Mouse (Mus musculus): ENCODE data around the gene Tmem53. TPM values are rescaled to one million over a fixed set of nuclear protein-coding genes. Genes with fewer than 3 reads are reported as not detected.
A peak's percentile ranks its signal among the peaks of the same experiment; 100 is the strongest.

Gene Tmem53
- polyA plus RNA-seq, 1 experiment from 2014 or later, result 6.3 TPM

DNA sequence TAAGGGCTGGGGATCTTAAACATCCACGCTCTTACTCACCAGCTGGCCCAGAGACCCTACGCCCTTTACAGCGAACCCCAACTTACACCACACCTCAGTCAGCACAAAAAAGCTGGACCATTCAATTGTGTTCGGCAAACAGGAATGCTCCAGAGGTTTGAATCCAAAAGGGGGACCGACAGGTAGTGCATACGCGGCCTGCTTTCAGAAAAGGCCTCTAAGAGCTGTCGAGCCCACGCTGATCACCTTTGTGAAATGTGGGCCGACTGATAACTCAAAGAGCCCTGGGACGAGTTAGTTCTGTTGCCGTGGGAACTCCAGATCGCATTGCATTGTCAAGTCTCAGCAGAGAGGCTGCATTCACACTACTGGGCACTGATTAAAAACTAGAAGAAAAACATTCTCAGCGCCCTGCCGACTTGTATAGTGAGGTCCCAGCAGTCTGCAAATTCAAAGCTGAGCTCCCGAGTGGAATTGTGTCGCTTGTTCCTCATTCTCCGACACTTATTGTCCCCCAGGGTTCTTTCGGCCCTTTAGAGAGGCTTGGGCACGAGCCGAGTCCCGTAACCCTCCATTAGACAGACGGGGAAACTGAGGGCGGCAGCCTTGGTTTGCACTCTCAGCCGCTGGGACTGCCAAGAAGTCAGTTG lies 36.7 kb downstream of the Tmem53 start:
- Histone ChIP-seq H3K9me3 (replicated peaks) (no peaks in the 10 kb centered on the region), H3K27me3 (replicated peaks) (0 out of 2 replicates have a peak, but pooled peaks cover 7% of the 10 kb centered on the region), H3K4me3 (replicated peaks) (peak overlapping the region; percentile 64), H3K4me1 (peaks cover 44% of the 10 kb centered on the region), H3K4me2 (peak overlapping the region; percentile 69), H3K36me3 (peaks cover 28% of the 10 kb centered on the region; the same call in 1 of the 2 replicates), H3K27ac (replicated peaks) (peak overlapping the region; percentile 90), H3K9ac (replicated peaks) (peak overlapping the region; percentile 65)
- peak; percentile 7; the same call in 1 of the 2 replicates for ATAC-seq (ENCODE audit: low FRiP score)
- 18% methylated on average over 25 of the region's 25 CpGs for WGBS

DNA sequence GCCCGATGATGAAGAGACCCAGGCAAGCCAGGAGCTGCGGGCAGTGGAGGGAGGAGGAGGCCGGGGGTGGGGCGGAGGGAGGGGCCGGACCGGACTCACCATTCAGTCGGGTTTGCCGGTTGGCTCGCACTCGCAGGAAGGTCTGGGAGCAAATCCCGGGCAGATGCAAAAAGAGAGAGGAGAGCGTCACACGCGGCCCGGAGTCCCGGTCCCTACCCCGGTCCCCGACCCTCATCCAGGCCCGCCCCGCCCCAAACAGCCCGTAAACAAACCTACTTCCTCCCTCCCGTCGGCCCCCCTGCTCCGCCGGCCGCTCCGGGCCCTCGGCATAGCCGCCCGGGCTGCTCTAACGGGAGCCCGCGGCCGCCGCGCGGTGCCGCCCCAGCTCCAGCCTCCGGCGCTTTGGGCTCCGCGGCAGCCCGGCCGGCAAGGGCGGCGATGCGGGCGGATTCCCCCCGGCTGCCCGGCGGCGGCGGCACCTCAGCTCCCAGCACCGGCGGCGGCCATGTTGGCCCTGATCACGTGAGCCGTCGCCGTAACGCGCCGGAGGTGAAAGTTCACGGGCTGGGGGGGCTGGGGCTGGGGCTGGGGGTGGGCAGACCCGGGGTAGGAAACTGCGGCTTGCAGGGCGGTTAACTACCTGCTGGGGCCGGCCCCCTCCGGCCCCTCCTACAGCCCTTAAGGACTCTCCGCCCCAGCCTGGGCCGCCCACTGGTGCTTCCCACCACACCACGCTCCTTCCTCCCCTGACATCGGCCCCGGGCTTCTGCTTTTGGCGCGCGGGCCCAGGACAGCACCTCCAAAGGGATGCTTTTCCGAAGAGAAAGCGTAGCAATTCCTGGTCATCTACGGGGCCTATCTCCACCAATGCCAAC lies 37.4 kb downstream of the Tmem53 start:
- Histone ChIP-seq H3K4me1 (peaks cover 36% of the 10 kb centered on the region), H3K27me3 (replicated peaks) (0 out of 2 replicates have a peak, but pooled peaks cover 7% of the 10 kb centered on the region), H3K27ac (replicated peaks) (peak overlapping the region; percentile 90), H3K36me3 (peaks cover 25% of the 10 kb centered on the region; the same call in 1 of the 2 replicates), H3K9me3 (replicated peaks) (no peaks in the 10 kb centered on the region), H3K4me2 (peak overlapping the region; percentile 69), H3K9ac (replicated peaks) (peak overlapping the region; percentile 65), H3K4me3 (replicated peaks) (peak overlapping the region; percentile 64)
- WGBS, result under 1% methylated on average over 62 of the region's 80 CpGs
- peak; percentile 87 for ATAC-seq (ENCODE audit: low FRiP score)

DNA sequence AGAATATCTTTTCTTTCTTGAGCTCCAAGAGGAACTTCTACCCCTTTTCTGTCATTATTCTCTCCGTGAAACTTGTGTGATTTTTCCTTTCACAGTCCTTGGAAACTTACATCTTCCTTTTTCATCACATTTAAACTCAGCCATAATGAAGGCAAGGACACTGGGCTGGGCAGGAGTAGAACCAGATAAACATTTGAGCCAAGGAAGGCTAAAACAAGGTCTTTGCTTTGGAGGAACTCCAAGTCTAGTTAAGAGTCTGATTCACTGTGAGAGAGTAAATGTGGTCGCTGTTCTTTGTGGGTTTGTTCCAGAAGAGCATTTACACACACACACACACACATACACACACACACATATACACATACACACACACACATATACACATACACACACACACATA lies 39.9 kb downstream of the Tmem53 start:
- no peak overlapping the region for H3K27ac ChIP-seq (replicated peaks)
- ATAC-seq (ENCODE audit: low FRiP score), result no peak
- no peak overlapping the region for H3K4me3 ChIP-seq (replicated peaks)
- H3K27me3 ChIP-seq (replicated peaks), result 0 out of 2 replicates have a peak, but pooled peaks cover 8% of the 10 kb centered on the region
- WGBS, result 84% methylated on average over 2 of the region's 2 CpGs
- peaks cover 21% of the 10 kb centered on the region for H3K4me1 ChIP-seq
- no peaks in the 10 kb centered on the region for H3K36me3 ChIP-seq
- no peaks in the 10 kb centered on the region for H3K9me3 ChIP-seq (replicated peaks)
- no peak overlapping the region for H3K9ac ChIP-seq (replicated peaks)
- H3K4me2 ChIP-seq, result no peak overlapping the region

DNA sequence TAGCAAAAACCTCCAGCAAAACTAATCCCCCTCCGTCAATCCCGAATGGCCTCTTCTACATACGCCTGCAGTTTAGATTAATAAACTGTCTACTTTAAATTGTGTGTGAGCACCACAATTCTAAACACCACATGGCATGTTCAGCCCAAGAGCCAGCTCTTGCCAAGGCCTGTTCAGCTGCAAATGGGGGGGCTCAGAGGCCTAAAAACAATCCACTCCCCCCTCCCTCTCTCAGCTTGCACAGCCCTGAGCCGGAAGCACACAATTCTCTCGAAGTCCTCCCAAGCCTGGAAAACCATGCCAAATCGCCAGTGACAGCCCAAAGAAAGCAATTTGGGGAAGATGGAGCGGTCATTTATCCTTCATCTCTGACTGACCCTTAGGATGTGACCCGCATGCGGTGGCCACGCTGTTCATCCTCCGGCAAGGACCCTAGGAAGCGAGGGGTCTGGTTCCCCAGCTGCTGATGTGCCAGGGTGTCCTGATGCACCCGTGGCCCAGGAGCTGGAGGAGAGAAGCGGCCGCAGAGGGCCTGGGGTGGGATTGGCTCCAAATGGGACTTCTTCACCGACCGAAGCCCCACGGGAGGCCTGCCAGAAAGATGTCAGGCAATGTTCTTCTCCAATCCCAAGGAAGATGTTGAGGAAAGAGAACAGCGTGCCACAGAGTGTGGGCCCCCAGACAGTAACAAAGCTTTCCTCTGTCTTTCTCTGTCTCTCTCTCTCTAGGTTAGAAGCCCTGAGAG lies 45.3 kb downstream of the Tmem53 start:
- 65% methylated on average over 19 of the region's 19 CpGs for WGBS
- no peak overlapping the region for H3K9ac ChIP-seq (replicated peaks)
- no peak overlapping the region for H3K27ac ChIP-seq (replicated peaks)

DNA sequence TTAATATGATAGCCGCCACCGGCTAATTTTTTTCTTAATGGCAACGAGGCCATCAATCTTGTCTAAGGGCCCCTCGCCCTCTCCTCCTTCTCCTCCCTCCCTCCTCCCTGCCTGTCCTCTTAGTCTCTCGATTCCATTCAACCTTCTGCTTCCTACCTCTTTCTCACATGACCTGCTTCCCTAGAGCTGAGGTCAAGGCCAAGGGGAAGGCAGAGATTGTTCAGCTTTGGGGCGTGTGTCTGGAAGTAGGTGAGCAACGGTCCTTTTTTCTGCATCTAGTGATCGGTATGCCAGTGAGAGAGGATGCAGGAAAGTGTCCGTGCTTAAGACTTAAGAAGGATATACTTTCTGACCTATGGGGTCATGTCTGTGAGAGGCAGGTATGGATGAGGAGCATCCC lies 46.1 kb downstream of the Tmem53 start:
- no peak for ATAC-seq (ENCODE audit: low FRiP score)
- H3K9me3 ChIP-seq (replicated peaks), result no peaks in the 10 kb centered on the region
- no peak overlapping the region for H3K9ac ChIP-seq (replicated peaks)
- H3K4me2 ChIP-seq, result no peak overlapping the region
- H3K4me1 ChIP-seq, result peaks cover 19% of the 10 kb centered on the region
- peaks cover 36% of the 10 kb centered on the region for H3K27me3 ChIP-seq (replicated peaks)
- WGBS, result 63% methylated on average over 9 of the region's 9 CpGs
- H3K27ac ChIP-seq (replicated peaks), result no peak overlapping the region
- no peaks in the 10 kb centered on the region for H3K36me3 ChIP-seq
- H3K4me3 ChIP-seq (replicated peaks), result no peak overlapping the region

More for the DNA sequence above, 45.3 kb downstream of the Tmem53 start:
- no peaks in the 10 kb centered on the region for H3K36me3 ChIP-seq
- peaks cover 11% of the 10 kb centered on the region for H3K4me1 ChIP-seq
- peaks cover 30% of the 10 kb centered on the region for H3K27me3 ChIP-seq (replicated peaks)
- H3K9me3 ChIP-seq (replicated peaks), result no peaks in the 10 kb centered on the region
- H3K4me2 ChIP-seq, result no peak overlapping the region
- ATAC-seq (ENCODE audit: low FRiP score), result no peak
- H3K4me3 ChIP-seq (replicated peaks), result no peak overlapping the region

DNA sequence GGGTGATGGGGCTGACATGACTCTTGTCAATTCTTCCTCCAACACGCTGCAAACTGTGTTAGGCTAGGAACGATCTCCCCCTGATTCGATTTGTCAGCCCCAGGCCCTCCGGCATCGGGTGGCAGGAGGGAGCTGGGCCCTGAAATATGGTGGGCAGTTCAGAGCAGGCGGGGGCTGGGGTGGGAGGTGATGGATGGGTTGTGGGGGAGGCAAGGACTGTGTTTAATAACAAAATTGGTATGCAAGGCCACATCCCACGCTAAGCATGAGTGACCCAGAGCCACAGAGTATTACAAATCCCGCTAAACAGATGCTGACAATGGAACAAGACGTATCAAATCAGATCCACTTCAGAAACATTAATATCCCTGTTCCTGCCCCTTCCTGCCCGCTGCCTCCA lies 48.2 kb downstream of the Tmem53 start:
- Histone ChIP-seq H3K9me3 (replicated peaks) (no peaks in the 10 kb centered on the region), H3K9ac (replicated peaks) (no peak overlapping the region), H3K4me2 (no peak overlapping the region), H3K27ac (replicated peaks) (no peak overlapping the region), H3K27me3 (replicated peaks) (peaks cover 49% of the 10 kb centered on the region), H3K4me1 (peaks cover 37% of the 10 kb centered on the region), H3K36me3 (no peaks in the 10 kb centered on the region), H3K4me3 (replicated peaks) (no peak overlapping the region)
- 49% methylated on average over 10 of the region's 10 CpGs for WGBS
- ATAC-seq (ENCODE audit: low FRiP score), result no peak

DNA sequence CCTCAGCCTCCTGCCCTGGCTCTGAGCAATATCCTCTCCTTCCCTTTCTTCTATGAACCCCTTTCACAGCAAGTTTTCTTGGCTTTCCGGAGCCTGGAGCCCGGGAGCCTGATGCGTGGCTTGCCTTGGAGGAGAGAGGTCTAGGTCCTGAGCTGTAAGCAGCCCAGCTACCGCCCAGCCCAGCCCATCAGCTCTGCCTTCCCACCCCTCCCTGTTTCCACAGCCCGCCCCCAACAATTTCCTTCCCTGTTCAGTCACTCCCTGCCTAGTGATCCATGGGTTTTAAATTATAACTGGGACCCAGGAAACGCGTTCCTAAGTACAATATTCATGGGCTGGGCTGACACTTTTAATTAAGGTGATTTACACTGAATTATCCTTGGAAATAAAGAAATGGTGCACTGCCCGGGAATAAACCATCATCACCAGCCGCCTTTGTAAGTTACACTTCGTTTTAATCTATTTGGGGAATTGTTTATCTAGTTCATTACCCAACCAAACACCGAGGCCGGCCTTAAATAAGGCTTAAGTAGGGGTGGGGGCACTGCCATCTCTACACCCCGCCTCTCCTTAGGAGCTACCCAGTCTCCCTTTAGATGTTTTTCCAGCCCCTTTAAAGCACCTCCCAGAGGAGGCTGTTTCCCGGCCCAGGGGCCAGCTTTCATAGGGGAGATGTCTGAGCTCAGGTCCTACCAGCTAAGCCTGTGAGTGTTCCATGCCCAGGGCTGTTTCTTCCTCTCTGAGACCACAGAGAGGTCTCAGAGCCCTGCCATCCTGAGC lies 50.5 kb downstream of the Tmem53 start:
- Histone ChIP-seq H3K27me3 (replicated peaks) (peaks cover 65% of the 10 kb centered on the region), H3K9ac (replicated peaks) (no peak overlapping the region), H3K4me1 (peaks cover 35% of the 10 kb centered on the region), H3K36me3 (no peaks in the 10 kb centered on the region), H3K9me3 (replicated peaks) (no peaks in the 10 kb centered on the region), H3K4me3 (replicated peaks) (no peak overlapping the region), H3K4me2 (no peak overlapping the region), H3K27ac (replicated peaks) (no peak overlapping the region)
- ATAC-seq (ENCODE audit: low FRiP score), result peak; percentile 36
- WGBS, result 15% methylated on average over 14 of the region's 14 CpGs

DNA sequence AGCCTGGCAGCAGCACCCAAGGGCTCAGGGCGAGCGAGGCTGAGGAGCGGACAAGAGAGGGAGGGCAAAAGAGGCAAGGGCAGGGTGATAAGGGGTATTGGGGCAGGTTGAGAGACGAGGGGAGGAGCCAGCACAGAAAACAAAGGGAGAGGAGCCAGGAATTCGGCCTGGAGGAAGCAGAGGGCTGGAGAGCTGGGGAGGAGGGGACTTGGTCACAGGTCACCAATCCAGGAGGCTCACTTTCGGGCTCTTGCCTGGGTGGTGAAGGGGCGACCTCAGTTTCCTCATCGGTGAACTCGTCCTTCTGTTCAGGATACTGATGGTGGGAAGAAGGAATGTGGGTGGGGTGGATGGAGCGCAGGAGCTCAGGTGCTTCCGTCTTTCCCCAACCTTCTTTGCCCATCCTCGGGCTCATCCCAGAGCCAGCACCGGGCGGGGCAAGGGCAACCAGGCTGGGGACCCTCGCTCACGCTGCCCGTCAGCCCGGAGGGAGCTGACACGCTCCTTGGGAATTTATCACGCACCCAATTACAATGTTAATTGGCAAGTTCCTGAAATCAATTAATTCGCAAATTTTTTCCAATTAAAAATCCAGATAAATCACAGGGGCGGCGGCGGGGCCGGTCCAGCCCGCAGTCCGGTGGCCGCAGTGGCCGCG lies 52.0 kb downstream of the Tmem53 start:
- H3K4me3 ChIP-seq (replicated peaks), result peak overlapping the region; percentile 35
- H3K36me3 ChIP-seq, result no peaks in the 10 kb centered on the region
- no peak overlapping the region for H3K27ac ChIP-seq (replicated peaks)
- H3K27me3 ChIP-seq (replicated peaks), result peaks cover 66% of the 10 kb centered on the region
- 13% methylated on average over 28 of the region's 30 CpGs for WGBS
- peak overlapping the region; percentile 72 for H3K4me2 ChIP-seq
- peaks cover 32% of the 10 kb centered on the region for H3K4me1 ChIP-seq
- H3K9me3 ChIP-seq (replicated peaks), result no peaks in the 10 kb centered on the region
- no peak overlapping the region; the same call in 1 of the 2 replicates for H3K9ac ChIP-seq (replicated peaks)
- no peak for ATAC-seq (ENCODE audit: low FRiP score)

DNA sequence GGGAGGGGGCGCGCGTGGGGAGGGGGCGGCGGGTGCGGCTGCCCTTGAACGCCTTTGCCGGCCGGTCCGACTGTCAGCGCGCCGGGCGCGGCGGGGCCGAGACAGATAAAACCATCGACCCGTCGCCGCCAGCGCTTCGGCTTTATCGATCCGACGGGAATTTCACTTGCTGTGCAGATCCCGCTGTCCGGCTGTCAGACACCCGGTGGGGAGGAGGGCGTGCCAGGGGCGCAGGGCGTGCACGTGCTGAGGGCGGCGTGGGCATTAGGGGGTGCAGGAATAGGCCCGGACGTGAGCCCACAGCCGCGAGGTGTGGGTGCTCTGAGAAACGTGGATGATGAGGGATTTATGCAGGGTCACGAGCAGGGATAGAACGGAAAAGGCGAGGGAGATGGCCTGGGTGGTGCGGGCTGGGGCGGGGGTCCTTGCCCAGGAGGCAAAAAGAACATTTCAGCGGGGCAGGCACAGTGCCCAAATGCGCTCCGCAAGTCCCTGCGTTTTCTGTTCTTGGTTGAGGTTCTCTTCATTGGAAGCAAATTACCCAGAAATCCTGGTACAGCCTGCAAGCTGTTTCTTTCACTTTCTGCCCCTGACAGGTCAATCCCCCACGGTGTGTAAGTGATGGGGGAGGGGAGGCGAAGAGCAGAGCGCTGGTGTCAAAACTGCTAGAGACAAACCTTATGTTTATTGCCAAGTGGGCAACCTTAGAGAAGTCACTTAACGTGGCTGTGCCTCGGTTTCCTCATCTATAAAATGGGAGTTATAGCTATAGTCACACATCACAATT lies 52.7 kb downstream of the Tmem53 start:
- H3K4me2 ChIP-seq, result peak overlapping the region; percentile 72
- no peak overlapping the region for H3K27ac ChIP-seq (replicated peaks)
- H3K27me3 ChIP-seq (replicated peaks), result peaks cover 66% of the 10 kb centered on the region
- peak; percentile 9; the same call in 1 of the 2 replicates for ATAC-seq (ENCODE audit: low FRiP score)
- peak overlapping the region; percentile 36 for H3K9ac ChIP-seq (replicated peaks)
- H3K4me3 ChIP-seq (replicated peaks), result peak overlapping the region; percentile 35
- no peaks in the 10 kb centered on the region for H3K36me3 ChIP-seq
- no peaks in the 10 kb centered on the region for H3K9me3 ChIP-seq (replicated peaks)
- WGBS, result 7% methylated on average over 48 of the region's 54 CpGs
- peaks cover 32% of the 10 kb centered on the region for H3K4me1 ChIP-seq

DNA sequence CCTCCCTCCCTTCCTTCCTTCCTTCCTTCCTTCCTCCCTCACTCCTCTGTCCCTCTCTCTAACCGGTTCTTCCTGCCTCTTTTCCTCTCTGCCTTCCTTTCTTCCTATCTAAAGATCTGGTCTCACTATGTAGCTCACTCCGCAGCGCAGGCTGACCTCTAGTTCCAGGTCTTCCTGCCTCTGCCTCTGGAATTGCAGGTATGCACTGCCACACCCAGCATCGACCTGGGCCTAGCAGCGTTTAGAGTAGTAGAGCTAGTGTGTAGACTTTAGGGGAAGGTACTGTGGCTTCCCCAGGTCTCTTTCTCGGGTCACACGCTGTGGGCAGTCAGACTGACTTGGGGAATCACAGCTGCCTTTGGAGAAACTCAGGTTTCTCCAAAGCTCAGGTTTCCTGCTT lies 53.7 kb downstream of the Tmem53 start:
- no peaks in the 10 kb centered on the region for H3K9me3 ChIP-seq (replicated peaks)
- no peak overlapping the region for H3K4me3 ChIP-seq (replicated peaks)
- H3K27ac ChIP-seq (replicated peaks), result no peak overlapping the region
- no peak overlapping the region for H3K4me2 ChIP-seq
- 65% methylated on average over 6 of the region's 7 CpGs for WGBS
- peaks cover 32% of the 10 kb centered on the region for H3K4me1 ChIP-seq
- no peak for ATAC-seq (ENCODE audit: low FRiP score)
- H3K27me3 ChIP-seq (replicated peaks), result peaks cover 64% of the 10 kb centered on the region
- H3K9ac ChIP-seq (replicated peaks), result no peak overlapping the region
- H3K36me3 ChIP-seq, result no peaks in the 10 kb centered on the region
